Mouse (Mus musculus): ENCODE results near the gene Cyb561d2. TPM values are rescaled to one million over a fixed set of nuclear protein-coding genes. Genes with fewer than 3 reads are reported as not detected.
A peak's percentile ranks its signal among the peaks of the same experiment; 100 is the strongest.

Gene Cyb561d2
- polyA plus RNA-seq, 1 experiment, result 29.4 TPM

DNA sequence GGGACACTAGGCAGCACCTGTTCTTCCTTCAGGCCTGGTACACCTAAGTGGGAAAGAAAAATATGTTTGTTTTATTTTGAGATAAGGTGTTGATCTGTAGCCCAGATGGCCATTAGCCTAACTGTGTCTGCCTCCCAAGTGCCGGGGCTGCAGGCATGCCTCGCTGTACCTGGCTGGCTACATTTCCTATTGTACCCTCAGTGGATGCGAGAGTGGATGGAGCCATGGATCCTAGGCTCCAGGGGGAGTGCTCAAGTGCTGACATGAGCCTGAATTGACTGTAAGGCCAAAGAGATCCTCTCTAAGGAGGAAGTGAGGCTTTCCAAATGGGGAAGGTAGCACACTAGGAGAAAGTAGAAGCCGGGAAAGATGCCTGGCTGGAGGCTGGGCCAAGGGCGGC lies 6.0 kb upstream of the Cyb561d2 start:
- Histone ChIP-seq H3K4me3 (ENCODE audit: control insufficient read depth, low read depth, low read length) (peak overlapping the region; percentile 88), H3K4me1 (ENCODE audit: control insufficient read depth, insufficient read depth, low read length) (peaks cover 13% of the 10 kb centered on the region), H3K27me3 (ENCODE audit: control insufficient read depth, insufficient read depth, low read length) (no peaks in the 10 kb centered on the region), H3K27ac (ENCODE audit: control insufficient read depth, insufficient read depth, low read depth, low read length) (peak overlapping the region; percentile 97), H3K36me3 (ENCODE audit: control insufficient read depth, insufficient read depth, low read length) (peaks cover 2% of the 10 kb centered on the region)
- TF ChIP-seq CTCF (IDR thresholded peaks at IDR 0.05; ENCODE audit: control insufficient read depth, insufficient read depth, insufficient replicate concordance, low read depth, low read length) (no peak), POLR2A (IDR thresholded peaks at IDR 0.05; ENCODE audit: control insufficient read depth, low read depth, low read length) (no peak)

DNA sequence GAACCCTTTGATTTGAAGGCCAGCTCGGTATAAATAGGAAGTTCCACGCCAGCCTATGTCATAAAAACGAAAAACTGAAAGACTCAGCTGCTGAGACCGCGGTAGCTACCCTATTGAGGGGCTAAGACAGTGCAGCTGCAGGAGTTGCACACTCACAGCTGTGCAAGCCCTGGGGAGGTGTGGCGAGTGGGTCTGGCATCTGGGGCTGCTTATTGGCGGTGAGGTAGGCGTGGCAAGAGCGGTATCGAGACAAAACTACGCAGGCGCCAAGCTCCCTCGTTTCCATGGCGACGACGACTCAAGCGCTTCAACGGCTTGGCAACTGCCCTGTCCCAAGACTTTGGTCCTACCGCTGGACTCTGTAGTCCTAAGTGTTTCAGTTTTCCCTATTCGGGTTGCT lies 5.0 kb upstream of the Cyb561d2 start, which contains the start of gene Zmynd10:
TSS of gene Zmynd10 (plus strand) at position 273 of the 400 bp plus-strand sequence.
- Histone ChIP-seq H3K36me3 (ENCODE audit: control insufficient read depth, insufficient read depth, low read length) (peaks cover 2% of the 10 kb centered on the region), H3K27me3 (ENCODE audit: control insufficient read depth, insufficient read depth, low read length) (no peaks in the 10 kb centered on the region), H3K4me1 (ENCODE audit: control insufficient read depth, insufficient read depth, low read length) (peaks cover 20% of the 10 kb centered on the region), H3K4me3 (ENCODE audit: control insufficient read depth, low read depth, low read length) (peak within 1 kb of the TSS; percentile 88), H3K27ac (ENCODE audit: control insufficient read depth, insufficient read depth, low read depth, low read length) (peak within 1 kb of the TSS; percentile 97)
- TF ChIP-seq POLR2A (IDR thresholded peaks at IDR 0.05; ENCODE audit: control insufficient read depth, low read depth, low read length), result peak; percentile 86; the same call in 1 of the 2 replicates
- no peak for TF ChIP-seq CTCF (IDR thresholded peaks at IDR 0.05; ENCODE audit: control insufficient read depth, insufficient read depth, insufficient replicate concordance, low read depth, low read length)

DNA sequence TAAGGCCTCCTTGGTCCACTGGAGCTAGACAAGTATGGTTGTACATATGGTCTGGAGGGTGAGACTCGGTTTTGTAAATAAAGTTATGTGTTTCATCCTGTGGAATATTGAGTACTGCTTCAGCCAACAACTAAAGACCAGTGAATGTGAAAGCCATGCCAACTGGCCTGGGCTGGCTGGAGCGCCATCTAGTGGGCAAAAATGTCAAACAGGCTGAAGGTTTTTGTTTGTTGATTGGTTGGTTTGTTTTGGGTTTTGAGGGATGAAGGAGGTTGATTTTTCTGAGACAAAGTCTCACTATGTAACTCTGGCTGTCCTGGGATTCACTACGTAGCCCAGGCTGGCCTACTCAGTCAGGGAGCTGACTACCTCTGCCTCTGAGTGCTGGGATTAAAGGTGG lies 3.6 kb upstream of the Cyb561d2 start:
- TF ChIP-seq CTCF (IDR thresholded peaks at IDR 0.05; ENCODE audit: control insufficient read depth, insufficient read depth, insufficient replicate concordance, low read depth, low read length) (peak; percentile 79; the same call in 1 of the 2 replicates), POLR2A (IDR thresholded peaks at IDR 0.05; ENCODE audit: control insufficient read depth, low read depth, low read length) (no peak)
- H3K27me3 ChIP-seq (ENCODE audit: control insufficient read depth, insufficient read depth, low read length), result no peaks in the 10 kb centered on the region
- no peak overlapping the region for H3K27ac ChIP-seq (ENCODE audit: control insufficient read depth, insufficient read depth, low read depth, low read length)
- H3K4me3 ChIP-seq (ENCODE audit: control insufficient read depth, low read depth, low read length), result no peak overlapping the region; the same call in 1 of the 2 replicates
- peaks cover 22% of the 10 kb centered on the region for H3K4me1 ChIP-seq (ENCODE audit: control insufficient read depth, insufficient read depth, low read length)
- peaks cover 2% of the 10 kb centered on the region for H3K36me3 ChIP-seq (ENCODE audit: control insufficient read depth, insufficient read depth, low read length)

DNA sequence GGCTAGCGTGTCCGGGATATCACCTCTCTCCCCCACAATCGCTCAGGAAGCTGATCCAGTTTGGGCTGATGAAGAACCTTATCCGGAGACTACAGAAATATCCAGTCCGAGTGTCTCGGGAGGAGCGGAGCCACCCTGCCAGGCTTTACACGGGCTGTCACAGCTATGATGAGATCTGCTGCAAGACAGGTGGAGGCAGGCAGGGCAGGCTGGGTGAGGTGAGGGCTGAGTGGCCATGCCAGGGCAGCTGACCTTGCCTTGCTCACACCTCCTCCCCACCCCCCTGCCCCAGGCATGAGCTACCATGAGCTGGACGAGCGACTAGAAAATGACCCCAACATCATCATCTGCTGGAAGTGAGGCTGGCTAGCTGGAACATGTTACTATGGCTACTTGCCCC lies 3.2 kb upstream of the Cyb561d2 start:
- TF ChIP-seq CTCF (IDR thresholded peaks at IDR 0.05; ENCODE audit: control insufficient read depth, insufficient read depth, insufficient replicate concordance, low read depth, low read length) (no peak), POLR2A (IDR thresholded peaks at IDR 0.05; ENCODE audit: control insufficient read depth, low read depth, low read length) (no peak)
- no peak overlapping the region for H3K27ac ChIP-seq (ENCODE audit: control insufficient read depth, insufficient read depth, low read depth, low read length)
- no peaks in the 10 kb centered on the region for H3K27me3 ChIP-seq (ENCODE audit: control insufficient read depth, insufficient read depth, low read length)
- H3K4me1 ChIP-seq (ENCODE audit: control insufficient read depth, insufficient read depth, low read length), result peaks cover 22% of the 10 kb centered on the region
- peak overlapping the region; percentile 21; the same call in 1 of the 2 replicates for H3K4me3 ChIP-seq (ENCODE audit: control insufficient read depth, low read depth, low read length)
- peaks cover 2% of the 10 kb centered on the region for H3K36me3 ChIP-seq (ENCODE audit: control insufficient read depth, insufficient read depth, low read length)

DNA sequence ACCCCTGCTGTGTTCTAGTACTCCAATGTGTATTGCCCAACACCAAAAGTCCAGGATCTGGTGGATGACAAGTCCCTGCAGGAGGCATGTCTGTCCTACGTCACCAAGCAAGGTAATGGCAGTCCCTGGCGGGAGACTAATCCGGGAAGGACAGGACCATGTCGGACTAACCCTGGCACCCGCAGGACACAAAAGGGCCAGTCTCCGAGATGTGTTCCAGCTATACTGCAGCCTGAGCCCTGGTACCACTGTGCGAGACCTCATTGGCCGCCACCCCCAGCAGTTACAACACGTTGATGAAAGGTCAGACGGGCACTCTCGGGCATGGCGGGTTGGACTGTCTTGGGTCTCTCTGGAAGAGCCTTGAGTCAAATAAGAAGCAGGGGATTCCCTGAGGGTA lies 2.7 kb upstream of the Cyb561d2 start:
- H3K36me3 ChIP-seq (ENCODE audit: control insufficient read depth, insufficient read depth, low read length), result peaks cover 2% of the 10 kb centered on the region
- H3K4me3 ChIP-seq (ENCODE audit: control insufficient read depth, low read depth, low read length), result peak overlapping the region; percentile 21; the same call in 1 of the 2 replicates
- no peak for TF ChIP-seq POLR2A (IDR thresholded peaks at IDR 0.05; ENCODE audit: control insufficient read depth, low read depth, low read length)
- TF ChIP-seq CTCF (IDR thresholded peaks at IDR 0.05; ENCODE audit: control insufficient read depth, insufficient read depth, insufficient replicate concordance, low read depth, low read length), result no peak
- no peaks in the 10 kb centered on the region for H3K27me3 ChIP-seq (ENCODE audit: control insufficient read depth, insufficient read depth, low read length)
- peaks cover 22% of the 10 kb centered on the region for H3K4me1 ChIP-seq (ENCODE audit: control insufficient read depth, insufficient read depth, low read length)
- no peak overlapping the region for H3K27ac ChIP-seq (ENCODE audit: control insufficient read depth, insufficient read depth, low read depth, low read length)

DNA sequence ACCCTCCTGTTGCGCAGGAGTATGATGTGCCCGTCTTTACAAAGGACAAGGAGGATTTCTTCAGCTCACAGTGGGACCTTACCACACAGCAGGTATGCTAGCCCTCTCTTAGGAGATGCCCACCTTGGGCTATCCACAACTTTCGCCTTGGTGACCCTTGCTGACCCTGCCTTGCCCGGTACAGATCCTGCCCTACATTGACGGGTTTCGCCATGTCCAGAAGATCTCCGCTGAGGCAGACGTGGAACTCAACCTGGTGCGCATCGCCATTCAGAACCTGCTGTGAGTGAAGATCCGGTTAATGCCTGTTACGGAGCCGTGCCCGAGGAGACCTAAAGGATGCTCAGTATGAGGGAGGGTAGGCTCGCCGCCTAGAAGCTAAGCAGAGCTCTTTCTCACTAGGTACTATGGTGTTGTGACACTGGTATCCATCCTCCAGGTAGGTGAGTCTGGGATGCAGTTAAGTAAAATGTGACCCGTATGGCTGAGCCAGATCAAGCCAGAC lies 2.3 kb upstream of the Cyb561d2 start:
- no peak overlapping the region for H3K4me3 ChIP-seq (ENCODE audit: control insufficient read depth, low read depth, low read length)
- no peak overlapping the region for H3K27ac ChIP-seq (ENCODE audit: control insufficient read depth, insufficient read depth, low read depth, low read length)
- TF ChIP-seq CTCF (IDR thresholded peaks at IDR 0.05; ENCODE audit: control insufficient read depth, insufficient read depth, insufficient replicate concordance, low read depth, low read length), result no peak
- TF ChIP-seq POLR2A (IDR thresholded peaks at IDR 0.05; ENCODE audit: control insufficient read depth, low read depth, low read length), result no peak
- H3K4me1 ChIP-seq (ENCODE audit: control insufficient read depth, insufficient read depth, low read length), result peaks cover 22% of the 10 kb centered on the region
- H3K27me3 ChIP-seq (ENCODE audit: control insufficient read depth, insufficient read depth, low read length), result no peaks in the 10 kb centered on the region
- H3K36me3 ChIP-seq (ENCODE audit: control insufficient read depth, insufficient read depth, low read length), result peaks cover 2% of the 10 kb centered on the region

DNA sequence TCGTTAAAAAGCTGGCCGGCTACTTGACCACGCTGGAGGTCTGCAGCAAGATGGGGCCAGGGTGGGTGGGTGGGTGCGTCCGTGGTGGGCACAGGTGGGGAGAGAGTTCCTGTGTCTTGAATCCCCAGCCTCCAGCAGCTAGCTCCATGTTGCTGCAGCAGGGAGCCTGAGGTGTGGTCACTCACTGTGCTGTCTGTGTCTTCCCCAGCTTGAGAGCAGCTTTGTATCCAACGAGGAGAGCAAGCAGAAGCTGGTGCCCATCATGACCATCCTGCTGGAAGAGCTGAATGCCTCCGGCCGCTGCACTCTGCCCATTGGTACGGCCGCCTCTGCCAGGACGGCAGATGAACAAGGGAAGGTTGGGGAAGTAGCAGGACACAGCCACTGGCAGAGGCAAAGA lies 1.3 kb upstream of the Cyb561d2 start:
- H3K27ac ChIP-seq (ENCODE audit: control insufficient read depth, insufficient read depth, low read depth, low read length), result no peak overlapping the region
- H3K4me3 ChIP-seq (ENCODE audit: control insufficient read depth, low read depth, low read length), result peak overlapping the region; percentile 43
- no peaks in the 10 kb centered on the region for H3K27me3 ChIP-seq (ENCODE audit: control insufficient read depth, insufficient read depth, low read length)
- TF ChIP-seq CTCF (IDR thresholded peaks at IDR 0.05; ENCODE audit: control insufficient read depth, insufficient read depth, insufficient replicate concordance, low read depth, low read length) (no peak), POLR2A (IDR thresholded peaks at IDR 0.05; ENCODE audit: control insufficient read depth, low read depth, low read length) (no peak)
- peaks cover 22% of the 10 kb centered on the region for H3K4me1 ChIP-seq (ENCODE audit: control insufficient read depth, insufficient read depth, low read length)
- no peaks in the 10 kb centered on the region; the same call in 1 of the 2 replicates for H3K36me3 ChIP-seq (ENCODE audit: control insufficient read depth, insufficient read depth, low read length)

Data from testis, adult 2 months (tissue).